Mouse (Mus musculus): ENCODE data around the gene Gpr141.

GRCm38 (mm10) chr13:19843448-19843847, 19.4 kb upstream of the Gpr141 start:
- TF ChIP-seq POLR2A (IDR thresholded peaks at IDR 0.05; ENCODE audit: insufficient read depth, low read depth, low read length) (no peak), CTCF (IDR thresholded peaks at IDR 0.05; ENCODE audit: insufficient read depth, low read depth, low read length) (no peak)
